Comparison of ENCODE assay signal across 8 mouse cellular contexts in genomic region chr1:121419084-121419483, GRCm38 (mm10). TPM values are rescaled to one million over a fixed set of nuclear protein-coding genes. Genes with fewer than 3 reads are reported as not detected.
A peak's percentile ranks its signal among the peaks of the same experiment; 100 is the strongest.
DNase-seq lines count a peak whose midpoint lies in the region; ATAC-seq and TF ChIP-seq lines count a peak whose summit lies in the region.

No protein-coding gene starts in this region.

- ATAC-seq in liver, embryonic 14.5 days (ENCODE audit: insufficient read depth), result no peak
- no peak for ATAC-seq in liver, embryonic 12.5 days
- no peak for ATAC-seq in Patski
- no peak for ATAC-seq in monocyte, adult 5-6 weeks (replicated peaks; ENCODE audit: insufficient number of reproducible peaks, low FRiP score, low TSS enrichment, poor library complexity, severe bottlenecking)

- no peak overlapping the region for H3K4me2 ChIP-seq in liver, embryonic 14.5 days (ENCODE audit: low read depth)
- H3K4me2 ChIP-seq in liver, embryonic 12.5 days, result no peak overlapping the region

- intact Hi-C loops in left cerebral cortex, postnatal 25 days (cut with DNase I), result loop anchor here (1.0 kb wide), 1 partner anchor 833 kb away; no protein-coding TSS in a partner anchor

- POLR2A ChIA-PET in Patski (lab: Charles Lee), result no interaction called here

- H3K27ac ChIP-seq in liver, embryonic 14.5 days, result no peak overlapping the region
- no peak overlapping the region for H3K27ac ChIP-seq in liver, embryonic 12.5 days

- H3K36me3 ChIP-seq in liver, embryonic 14.5 days (replicated peaks; ENCODE audit: control insufficient read depth, insufficient read depth, low read depth), result no peaks in the 10 kb centered on the region
- no peaks in the 10 kb centered on the region for H3K36me3 ChIP-seq in liver, embryonic 12.5 days

- H3K9me3 ChIP-seq in liver, embryonic 14.5 days (ENCODE audit: control insufficient read depth, low read length), result no peaks in the 10 kb centered on the region
- no peaks in the 10 kb centered on the region for H3K9me3 ChIP-seq in liver, embryonic 12.5 days (replicated peaks)

- no peak for TF ChIP-seq EP300 in liver, embryonic 14.5 days (IDR thresholded peaks at IDR 0.05; ENCODE audit: low read depth)

- peak; percentile 41; the same call in 1 of the 2 replicates for TF ChIP-seq CTCF in liver, embryonic 14.5 days (IDR thresholded peaks at IDR 0.05; ENCODE audit: low read depth)
- peak; percentile 51 for TF ChIP-seq CTCF in Patski (IDR thresholded peaks at IDR 0.05)

- no peak overlapping the region for H3K9ac ChIP-seq in liver, embryonic 14.5 days (replicated peaks)
- H3K9ac ChIP-seq in liver, embryonic 12.5 days, result no peak overlapping the region

- 35% methylated on average over 4 of the region's 4 CpGs for WGBS in liver, embryonic 14.5 days (ENCODE audit: insufficient replicate concordance)
- 33% methylated on average over 4 of the region's 4 CpGs for WGBS in liver, embryonic 12.5 days (ENCODE audit: insufficient replicate concordance)

- no peaks in the 10 kb centered on the region for H3K27me3 ChIP-seq in liver, embryonic 14.5 days (ENCODE audit: control insufficient read depth, insufficient read depth, low read length)
- no peaks in the 10 kb centered on the region for H3K27me3 ChIP-seq in liver, embryonic 12.5 days (replicated peaks)
- H3K27me3 ChIP-seq in Patski, result peaks cover 15% of the 10 kb centered on the region

- peak; percentile 50 for DNase-seq in embryo, embryonic 10 days (ENCODE audit: low spot score)
- no peak for DNase-seq in embryo, embryonic 9.5 days (ENCODE audit: extremely low spot score)
- no peak for DNase-seq in liver, embryonic 14.5 days (ENCODE audit: low read depth in 3 of 3, low spot score in 3 of 3)
- no peak for DNase-seq in Patski (ENCODE audit: low read depth, low spot score)
- DNase-seq in left cerebral cortex, postnatal 25 days (ENCODE audit: low spot score in 2 of 2), result peak; percentile 23 to 30
- no peak for DNase-seq in layer of hippocampus, postnatal 14 days (ENCODE audit: low spot score in 2 of 2)

- H3K4me3 ChIP-seq in liver, embryonic 14.5 days (ENCODE audit: insufficient read depth in 1 of 2, low read depth in 2 of 2, low read length in 2 of 2), result no peak overlapping the region
- H3K4me3 ChIP-seq in liver, embryonic 12.5 days, result no peak overlapping the region

- CTCF ChIA-PET in Patski (lab: Charles Lee), result interaction anchor here (0.9 to 2.4 kb wide), 4 partner anchors 9 to 199 kb away, joined by 3 to 9 read pairs (median 3); partner anchors contain the start of gene Ccdc93

- in situ Hi-C loops in Patski (cut with MboI; ENCODE audit: low pct_unique_long_range_greater_than_20kb), result no loop called here

- no peaks in the 10 kb centered on the region for H3K4me1 ChIP-seq in liver, embryonic 14.5 days (replicated peaks; ENCODE audit: control insufficient read depth in 2 of 2, insufficient read depth in 2 of 2, low read length in 1 of 2)
- H3K4me1 ChIP-seq in liver, embryonic 12.5 days, result no peaks in the 10 kb centered on the region

RNA-seq across cellular contexts. Expression of gene Ccdc93, which starts 11.8 kb away (rescaled TPM):
- 1.7 and 2.7 TPM in 2 replicates for polyA plus RNA-seq in liver, embryonic 14.5 days (2012; rRNA removed)
- polyA plus RNA-seq in liver, embryonic 14.5 days (2014; fragmentation: Nextera tagmentation; extraction: Ambion mirVana), result 2.4 and 2.8 TPM in 2 replicates
- polyA plus RNA-seq in liver, embryonic 12.5 days (2016; fragmentation: Nextera tagmentation; extraction: Ambion mirVana), result 5.7 and 6.1 TPM in 2 replicates
- polyA plus RNA-seq in Patski (2021), result 22.0 TPM
- total RNA-seq in left cerebral cortex, postnatal 25 days (2021), result 10 to 100 TPM; 19.3 to 24.7 TPM
- total RNA-seq in monocyte, adult 5-6 weeks (2017), result 23.2 to 40.6 TPM (median 27.7 TPM) in 3 replicates
- 10 to 100 TPM; 28.7 to 34.0 TPM for total RNA-seq in layer of hippocampus, postnatal 14 days (2021)

Comparison
In these comparisons a context has a peak if more than half of its experiments do, and no peak if none do; other contexts are left out.
1. DNase-seq: peak in embryo, embryonic 10 days (single experiment) and left cerebral cortex, postnatal 25 days (2 of 2); none in embryo, embryonic 9.5 days (single experiment), liver, embryonic 14.5 days (0 of 3), Patski (single experiment) and layer of hippocampus, postnatal 14 days (0 of 2).